Mouse (Mus musculus) NIH3T3 (cell line): ENCODE measurements around the gene Art2b.
"Not testable (repeated sequence)": the region's sequence is repeated elsewhere in the genome, so short reads cannot be mapped to it uniquely, and the experiment has no call there.

ENCODE experiments used
- DNase-seq: peaks from one replicate; pipeline ENCODE4 v3.0.0-alpha.2; 2012; ENCODE audit warnings: low read depth

The Art2b gene

GRCm38 (mm10) chr7:101585408-101585807 lies at the start of gene Art2b:
Gene Art2b (minus strand): TSS chr7:101585600.
- no peak for DNase-seq

GRCm38 (mm10) chr7:101634513-101634912 lies 49.1 kb upstream of the Art2b start:
- no peak for DNase-seq

GRCm38 (mm10) chr7:101633629-101634177 lies 48.3 kb upstream of the Art2b start:
- no peak for DNase-seq

- DNase-seq: peak; percentile 23
Observed at GRCm38 (mm10) chr7:101628481-101628880, 43.1 kb upstream of the Art2b start.

GRCm38 (mm10) chr7:101627166-101627565 lies 41.8 kb upstream of the Art2b start:
- DNase-seq: not testable (repeated sequence)

GRCm38 (mm10) chr7:101624283-101624682 lies 38.9 kb upstream of the Art2b start:
- DNase-seq: no peak

GRCm38 (mm10) chr7:101621861-101622260 lies 36.5 kb upstream of the Art2b start:
- not testable (repeated sequence) for DNase-seq

GRCm38 (mm10) chr7:101620373-101620772 lies 35.0 kb upstream of the Art2b start:
- DNase-seq: peak; percentile 49

- DNase-seq: no peak
Observed at GRCm38 (mm10) chr7:101618273-101618672, 32.9 kb upstream of the Art2b start.

GRCm38 (mm10) chr7:101617438-101618165 lies 32.2 kb upstream of the Art2b start:
- DNase-seq: no peak

GRCm38 (mm10) chr7:101616136-101616835 lies 30.9 kb upstream of the Art2b start:
- no peak for DNase-seq

GRCm38 (mm10) chr7:101615406-101615805 lies 30.0 kb upstream of the Art2b start:
- DNase-seq: peak; percentile 57

- not testable (repeated sequence) for DNase-seq
Observed at GRCm38 (mm10) chr7:101612786-101613527, 27.6 kb upstream of the Art2b start.

GRCm38 (mm10) chr7:101607845-101608244 lies 22.4 kb upstream of the Art2b start:
- DNase-seq: no peak

- DNase-seq: no peak
Observed at GRCm38 (mm10) chr7:101600406-101600805, 15.0 kb upstream of the Art2b start.

GRCm38 (mm10) chr7:101598482-101598881 lies 13.1 kb upstream of the Art2b start:
- no peak for DNase-seq

- DNase-seq: no peak
Observed at GRCm38 (mm10) chr7:101594969-101595368, 9.6 kb upstream of the Art2b start.

GRCm38 (mm10) chr7:101584271-101584670 lies 1.1 kb downstream of the Art2b start:
- not testable (repeated sequence) for DNase-seq

GRCm38 (mm10) chr7:101582012-101582411 lies 3.4 kb downstream of the Art2b start:
- no peak for DNase-seq

GRCm38 (mm10) chr7:101580863-101581262 lies 4.5 kb downstream of the Art2b start:
- DNase-seq: not testable (repeated sequence)

GRCm38 (mm10) chr7:101574413-101574812 lies 11.0 kb downstream of the Art2b start:
- DNase-seq: no peak

GRCm38 (mm10) chr7:101573636-101574035 lies 11.8 kb downstream of the Art2b start:
- DNase-seq: not testable (repeated sequence)
